Mouse (Mus musculus): ENCODE data around the gene Mark1.

The Mark1 gene

GRCm38 (mm10) chr1:184961853-184962252, 37.5 kb downstream of the Mark1 start:
- DNase-seq (ENCODE audit: low read depth, low spot score), result no peak

GRCm38 (mm10) chr1:184958818-184959217, 40.6 kb downstream of the Mark1 start:
- no peak for DNase-seq (ENCODE audit: low read depth, low spot score)

- DNase-seq (ENCODE audit: low read depth, low spot score), result no peak
Measured at GRCm38 (mm10) chr1:184958388-184958787, 41.0 kb downstream of the Mark1 start.

GRCm38 (mm10) chr1:184951758-184952157, 47.6 kb downstream of the Mark1 start:
- DNase-seq (ENCODE audit: low read depth, low spot score), result no peak

- no peak for DNase-seq (ENCODE audit: low read depth, low spot score)
Measured at GRCm38 (mm10) chr1:184951057-184951456, 48.3 kb downstream of the Mark1 start.

- no peak for DNase-seq (ENCODE audit: low read depth, low spot score)
Measured at GRCm38 (mm10) chr1:184938106-184938505, 61.3 kb downstream of the Mark1 start.

- DNase-seq (ENCODE audit: low read depth, low spot score), result no peak
Measured at GRCm38 (mm10) chr1:184935980-184936379, 63.4 kb downstream of the Mark1 start.

- no peak for DNase-seq (ENCODE audit: low read depth, low spot score)
Measured at GRCm38 (mm10) chr1:184935490-184935889, 63.9 kb downstream of the Mark1 start.

GRCm38 (mm10) chr1:184931097-184931496, 68.3 kb downstream of the Mark1 start:
- DNase-seq (ENCODE audit: low read depth, low spot score), result no peak

GRCm38 (mm10) chr1:184928382-184928781, 71.0 kb downstream of the Mark1 start:
- no peak for DNase-seq (ENCODE audit: low read depth, low spot score)

- DNase-seq (ENCODE audit: low read depth, low spot score), result no peak
Measured at GRCm38 (mm10) chr1:184927911-184928310, 71.5 kb downstream of the Mark1 start.

GRCm38 (mm10) chr1:184922824-184923223, 76.5 kb downstream of the Mark1 start:
- no peak for DNase-seq (ENCODE audit: low read depth, low spot score)

- no peak for DNase-seq (ENCODE audit: low read depth, low spot score)
Measured at GRCm38 (mm10) chr1:184920057-184920456, 79.3 kb downstream of the Mark1 start.

GRCm38 (mm10) chr1:184918227-184918888, 81.0 kb downstream of the Mark1 start:
- peak; percentile 32 for DNase-seq (ENCODE audit: low read depth, low spot score)

GRCm38 (mm10) chr1:184912336-184912735, 87.0 kb downstream of the Mark1 start:
- DNase-seq (ENCODE audit: low read depth, low spot score), result no peak

GRCm38 (mm10) chr1:184911861-184912260, 87.5 kb downstream of the Mark1 start:
- no peak for DNase-seq (ENCODE audit: low read depth, low spot score)

GRCm38 (mm10) chr1:184908558-184908957, 90.8 kb downstream of the Mark1 start:
- peak; percentile 11 for DNase-seq (ENCODE audit: low read depth, low spot score)

- no peak for DNase-seq (ENCODE audit: low read depth, low spot score)
Measured at GRCm38 (mm10) chr1:184905904-184906745, 93.2 kb downstream of the Mark1 start.

GRCm38 (mm10) chr1:184905371-184905770, 94.0 kb downstream of the Mark1 start:
- DNase-seq (ENCODE audit: low read depth, low spot score), result no peak

- no peak for DNase-seq (ENCODE audit: low read depth, low spot score)
Measured at GRCm38 (mm10) chr1:184903697-184904096, 95.7 kb downstream of the Mark1 start.

- no peak for DNase-seq (ENCODE audit: low read depth, low spot score)
Measured at GRCm38 (mm10) chr1:184902886-184903285, 96.5 kb downstream of the Mark1 start.

GRCm38 (mm10) chr1:184897350-184897749, 102.0 kb downstream of the Mark1 start:
- DNase-seq (ENCODE audit: low read depth, low spot score), result no peak

GRCm38 (mm10) chr1:184891998-184892397, 107.4 kb downstream of the Mark1 start:
- no peak for DNase-seq (ENCODE audit: low read depth, low spot score)

Measured in CD4-positive, CD25-positive, alpha-beta regulatory T cell, adult 2 months (primary cell).